ENCODE assay signal across 12 mouse cellular contexts in genomic region chr8:85502381-85502780, GRCm38 (mm10).
"Had no signal": no experiment of that assay in that cellular context is flagged by ENCODE, and none has a peak within 500 bp of the region (broad histone marks: within the 10 kb centered on the region; RNA-seq: fewer than 3 reads in every experiment).

No protein-coding gene starts in this region.

- ATAC-seq: lung, postnatal 0 days; midbrain, embryonic 16.5 days had no signal

- H3K4me3 ChIP-seq: kidney, embryonic 15.5 days; limb, embryonic 12.5 days; liver, embryonic 15.5 days; midbrain, embryonic 12.5 days had no signal

- H3K9me3 ChIP-seq: kidney, embryonic 15.5 days; limb, embryonic 12.5 days; liver, embryonic 15.5 days; midbrain, embryonic 12.5 days had no signal

- H3K4me2 ChIP-seq: kidney, embryonic 15.5 days; limb, embryonic 12.5 days; liver, embryonic 15.5 days; midbrain, embryonic 12.5 days had no signal

- H3K27me3 ChIP-seq: kidney, embryonic 15.5 days; limb, embryonic 12.5 days; liver, embryonic 15.5 days; midbrain, embryonic 12.5 days had no signal

- H3K27ac ChIP-seq: kidney, embryonic 15.5 days; limb, embryonic 12.5 days; liver, embryonic 15.5 days; midbrain, embryonic 12.5 days; stomach, postnatal 0 days had no signal

- H3K9ac ChIP-seq: kidney, embryonic 15.5 days; limb, embryonic 12.5 days; liver, embryonic 15.5 days; midbrain, embryonic 12.5 days had no signal

- DNase-seq: kidney, postnatal 14 days; liver; lung, adult 2 months; lung, postnatal 36 days; thymus, postnatal 4 days had no signal
